Mouse (Mus musculus): ENCODE measurements at regions not wholly inside any gene's neighbourhood (a gene's known extent, or its start where the extent isn't known, plus 50 kb on each side); places are given as distances from the start of the nearest gene placed in this dataset.

DNA sequence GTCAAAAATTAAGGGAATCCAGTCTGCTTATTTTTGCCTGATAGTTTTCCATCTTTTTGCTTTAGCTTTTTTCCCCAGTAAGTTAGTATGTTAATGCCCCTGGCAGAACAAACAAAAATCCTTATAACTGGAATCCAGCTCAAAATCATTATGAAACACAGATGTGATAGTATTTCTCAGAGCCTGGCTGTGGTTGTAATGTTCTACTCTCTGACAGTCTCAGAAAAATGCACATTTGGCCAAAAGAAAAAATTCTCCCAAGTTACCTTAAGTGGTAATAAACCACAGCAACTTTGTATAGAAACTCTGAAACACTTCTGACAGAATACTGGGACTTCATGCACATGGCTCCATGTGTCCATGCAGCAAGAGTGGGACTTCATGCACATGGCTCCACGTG is 193.5 kb upstream of the Rnd3 start:
- no peak for ATAC-seq (replicated peaks; ENCODE audit: poor library complexity)

DNA sequence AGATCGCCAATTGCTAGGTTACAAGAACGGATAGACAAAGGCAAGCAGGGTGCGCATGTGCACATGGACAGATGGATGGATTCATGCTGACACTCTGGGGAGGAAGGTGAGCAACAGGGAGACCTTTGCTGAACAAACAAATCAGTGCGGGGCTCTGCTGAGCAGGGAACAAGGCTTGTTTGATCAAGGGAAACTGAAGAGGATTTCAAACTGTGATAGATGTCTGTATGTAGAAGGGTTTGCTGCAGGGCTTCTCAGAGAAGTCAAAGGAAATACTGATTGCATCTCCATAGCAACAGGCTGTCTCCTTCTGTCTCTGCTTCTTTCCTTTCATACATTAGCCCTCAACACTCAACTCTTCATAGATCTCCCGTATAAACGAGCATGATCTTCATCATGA is 185.5 kb upstream of the Rnd3 start:
- no peak for ATAC-seq (replicated peaks; ENCODE audit: poor library complexity)

DNA sequence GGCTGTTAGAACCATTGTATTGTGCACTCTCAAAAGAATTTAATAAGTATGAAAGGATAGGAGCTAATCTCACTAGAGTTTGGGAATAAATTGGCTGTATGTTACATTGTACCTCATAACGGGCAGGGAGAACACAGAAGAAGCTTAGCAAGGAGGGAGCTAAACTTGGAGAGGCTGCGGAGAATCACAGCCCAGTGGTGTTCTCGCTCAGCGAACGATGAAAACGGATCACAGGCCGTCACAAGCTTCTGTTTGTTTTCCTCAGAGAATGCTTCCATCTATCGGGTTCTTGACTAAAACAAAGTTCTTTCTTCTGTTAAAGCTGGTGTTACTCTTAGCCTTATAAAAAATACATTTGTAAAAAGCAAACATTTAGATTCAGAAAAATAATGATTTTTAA is 178.2 kb upstream of the Rnd3 start:
- ATAC-seq (replicated peaks; ENCODE audit: poor library complexity), result no peak

DNA sequence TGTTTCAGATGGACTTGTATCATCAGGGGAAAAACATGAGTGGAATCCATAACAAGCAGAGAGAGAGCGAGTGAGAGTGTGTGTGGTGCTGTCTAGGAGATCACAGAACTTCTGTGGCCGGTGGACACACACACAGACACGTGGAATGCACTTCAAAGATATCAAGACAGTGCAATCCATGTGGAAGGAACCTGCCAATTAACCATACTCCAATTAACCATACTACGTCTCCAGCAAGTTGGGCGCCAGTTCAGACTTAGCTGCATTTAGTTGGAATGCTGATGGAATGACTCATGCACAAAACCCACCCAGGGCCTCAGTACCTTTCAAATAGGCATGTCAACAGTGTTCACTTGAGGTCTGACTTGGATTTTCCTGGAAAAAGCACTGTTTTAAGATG is 172.8 kb upstream of the Rnd3 start:
- no peak for ATAC-seq (replicated peaks; ENCODE audit: poor library complexity)

DNA sequence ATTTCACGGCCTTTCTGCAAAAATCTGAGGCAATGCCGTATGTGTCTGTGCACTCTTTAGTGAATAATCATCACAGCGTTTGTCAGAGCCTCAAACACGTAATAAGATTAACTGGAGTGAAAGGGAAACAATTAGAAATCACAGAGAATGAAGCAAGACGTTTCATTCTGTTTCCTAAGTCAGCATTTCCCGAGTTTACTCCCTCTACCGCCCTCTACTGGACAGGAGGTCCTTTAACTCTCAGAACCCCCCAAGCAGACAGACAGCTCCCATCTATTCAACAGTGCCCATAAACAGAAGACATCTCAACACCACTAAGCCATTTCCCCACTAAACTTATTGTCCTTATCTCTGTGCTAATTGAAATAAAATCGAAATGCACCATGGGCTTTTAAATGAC is 167.5 kb upstream of the Rnd3 start:
- ATAC-seq (replicated peaks; ENCODE audit: poor library complexity), result no peak

DNA sequence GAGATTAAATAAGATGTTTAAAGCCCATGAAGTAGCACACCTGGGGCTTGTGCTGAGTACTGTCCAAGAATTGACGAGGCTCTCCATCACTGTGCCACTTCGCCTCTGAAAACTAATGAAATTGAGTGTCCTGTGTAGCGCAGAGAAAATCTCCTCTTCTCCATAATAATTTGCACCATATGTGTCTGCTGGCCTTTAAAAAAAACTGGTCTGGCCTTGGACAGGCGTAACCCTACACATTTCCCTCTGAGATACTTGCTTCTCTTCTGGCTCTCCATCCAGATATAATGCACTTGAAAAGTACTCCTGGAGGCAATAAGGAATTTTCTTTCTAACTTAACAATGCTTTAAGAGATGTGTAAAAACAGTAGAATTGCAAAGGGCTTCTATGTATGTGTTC is 164.5 kb upstream of the Rnd3 start:
- ATAC-seq (replicated peaks; ENCODE audit: poor library complexity), result no peak

DNA sequence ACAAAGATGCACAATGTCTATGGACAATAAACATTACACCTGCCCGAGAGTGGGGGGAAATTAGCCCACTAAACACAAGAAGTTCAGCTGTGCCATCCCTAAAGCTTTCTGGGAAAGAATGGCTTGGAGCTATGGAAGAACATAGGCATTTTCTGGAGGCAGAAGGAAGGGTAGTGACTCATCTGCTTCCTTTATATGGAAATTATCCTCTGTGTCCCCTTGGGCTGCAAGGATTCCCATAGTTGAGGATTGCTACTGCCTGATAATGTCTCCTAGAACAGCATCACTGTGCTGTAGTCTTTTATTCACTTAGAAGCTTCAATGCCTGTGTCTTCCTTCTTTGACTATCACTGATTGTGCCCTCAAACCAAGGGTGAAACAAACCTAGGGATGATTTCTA is 157.3 kb upstream of the Rnd3 start:
- ATAC-seq (replicated peaks; ENCODE audit: poor library complexity), result no peak

DNA sequence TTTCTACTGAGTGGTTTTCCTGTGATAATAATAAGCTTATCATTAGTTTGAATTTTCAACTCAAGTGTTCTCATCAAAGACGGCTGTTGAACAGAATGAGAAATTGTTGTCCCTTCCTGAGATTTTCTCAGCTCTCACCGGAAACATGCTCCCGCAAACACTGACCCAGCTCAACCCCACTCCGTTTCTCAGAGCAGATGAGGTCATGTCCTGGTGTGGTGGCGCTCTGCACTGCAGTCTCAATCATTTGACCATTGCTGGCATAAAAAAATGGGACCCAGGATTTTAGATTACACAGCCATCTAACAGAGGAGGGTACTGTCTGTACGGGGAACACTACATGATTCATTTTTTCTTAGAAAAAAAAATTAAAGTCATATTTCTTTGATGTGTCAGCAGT is 156.5 kb upstream of the Rnd3 start:
- peak; percentile 73 for ATAC-seq (replicated peaks; ENCODE audit: poor library complexity)

DNA sequence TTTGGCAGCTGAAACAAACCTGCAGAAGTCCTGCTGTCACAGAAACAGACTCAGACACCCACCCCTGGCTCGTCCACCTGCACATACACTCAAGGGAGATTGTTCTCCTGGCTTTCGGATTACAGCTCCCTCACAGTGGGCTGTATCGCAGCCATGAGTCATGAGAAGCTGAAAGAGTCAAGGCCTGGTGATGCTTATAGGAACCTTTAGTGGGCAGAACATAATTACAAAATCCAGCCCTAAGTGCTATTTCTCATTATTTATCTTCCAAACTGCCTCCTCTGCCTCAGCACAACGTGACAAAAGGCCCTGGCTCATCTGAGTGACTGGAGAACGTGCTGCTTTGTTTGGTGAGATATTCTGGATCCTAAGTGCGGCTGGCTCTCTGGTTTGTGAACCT is 155.8 kb upstream of the Rnd3 start:
- no peak for ATAC-seq (replicated peaks; ENCODE audit: poor library complexity)

DNA sequence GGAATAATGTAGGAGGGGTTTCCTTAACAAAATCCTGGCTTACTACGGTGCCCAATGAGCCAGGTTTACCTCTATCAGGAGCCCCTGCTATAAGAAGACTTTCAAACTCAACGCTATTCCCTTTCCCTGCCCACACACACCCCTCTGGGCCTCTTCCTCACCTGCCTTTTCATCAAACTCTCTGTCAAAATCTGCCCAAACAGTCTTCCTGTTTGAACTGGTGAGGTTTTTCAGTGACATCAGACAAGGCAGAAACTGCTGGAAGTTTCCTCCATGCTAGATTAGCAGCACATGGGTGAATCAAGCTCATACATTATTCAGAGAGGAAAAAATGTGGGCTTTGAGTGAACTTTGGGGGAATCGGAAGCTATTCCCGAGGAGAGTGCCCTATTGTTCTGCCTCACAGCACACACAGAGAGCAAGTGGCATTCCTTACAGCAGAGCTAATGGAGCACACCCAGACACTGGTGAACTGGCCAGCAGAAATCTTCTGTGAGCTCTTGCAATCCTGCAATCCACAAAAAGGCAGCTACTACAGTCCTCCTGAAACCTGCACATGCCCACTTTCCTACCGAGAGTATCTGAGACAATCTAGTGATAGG is 141.8 kb upstream of the Rnd3 start:
- no peak for ATAC-seq (replicated peaks; ENCODE audit: poor library complexity)

DNA sequence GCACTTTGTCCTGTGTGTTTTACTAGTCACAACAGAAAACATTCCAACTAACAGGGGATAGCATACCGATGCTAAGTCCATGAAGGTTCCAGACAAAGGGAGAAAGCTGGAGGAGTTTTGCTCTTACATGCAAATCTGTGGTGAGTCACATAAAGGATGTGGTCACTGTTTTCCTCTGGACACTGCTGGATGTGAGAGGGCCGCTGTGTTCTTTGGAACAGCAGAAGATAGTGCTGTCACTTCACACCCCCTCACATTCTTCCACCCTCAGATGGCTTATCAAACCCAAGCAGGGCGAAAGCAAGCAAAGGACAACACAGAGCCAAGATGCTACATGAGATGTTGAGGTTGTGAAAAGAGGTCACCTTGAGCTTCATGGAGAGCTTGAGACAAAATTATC is 139.8 kb upstream of the Rnd3 start:
- ATAC-seq (replicated peaks; ENCODE audit: poor library complexity), result no peak

DNA sequence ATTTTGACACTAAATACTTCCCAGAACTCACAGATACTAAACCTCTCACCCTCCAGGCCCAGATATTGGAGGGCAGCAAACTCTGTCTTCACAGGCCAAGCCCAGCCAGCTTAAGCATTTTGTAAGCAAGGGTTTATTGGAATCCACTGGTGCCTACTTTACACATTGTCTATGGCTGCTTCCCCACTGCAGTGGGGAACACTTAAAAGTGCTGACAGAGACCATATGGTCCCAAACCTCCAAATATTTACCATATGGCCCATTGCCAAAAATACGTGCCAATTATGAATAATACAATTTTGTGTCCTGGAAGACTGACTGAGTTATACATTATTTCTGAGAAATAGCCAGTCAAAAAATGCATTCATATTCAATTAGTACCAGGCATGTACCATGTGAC is 136.7 kb upstream of the Rnd3 start:
- ATAC-seq (replicated peaks; ENCODE audit: poor library complexity), result no peak

DNA sequence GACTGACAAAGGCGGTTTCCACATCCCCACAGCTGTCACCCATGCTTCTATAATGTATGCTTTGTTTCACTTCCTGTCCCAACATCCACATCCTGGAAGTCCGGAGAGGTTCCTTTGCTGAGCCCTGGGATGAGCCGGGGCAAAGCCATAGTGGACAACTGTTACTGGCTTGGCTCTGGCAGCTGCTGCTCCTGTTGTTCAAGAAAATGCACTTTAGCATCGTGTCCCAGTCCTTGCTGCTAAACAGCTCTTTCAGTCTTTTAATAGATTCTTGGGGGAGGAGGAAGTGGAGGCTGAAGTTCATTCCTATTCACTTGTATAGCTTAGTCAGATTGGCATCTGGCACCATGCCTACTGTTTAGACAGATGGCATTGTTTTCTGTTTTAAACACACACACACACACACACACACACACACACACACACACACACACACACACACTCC is 135.9 kb upstream of the Rnd3 start:
- ATAC-seq (replicated peaks; ENCODE audit: poor library complexity), result peak; percentile 85

DNA sequence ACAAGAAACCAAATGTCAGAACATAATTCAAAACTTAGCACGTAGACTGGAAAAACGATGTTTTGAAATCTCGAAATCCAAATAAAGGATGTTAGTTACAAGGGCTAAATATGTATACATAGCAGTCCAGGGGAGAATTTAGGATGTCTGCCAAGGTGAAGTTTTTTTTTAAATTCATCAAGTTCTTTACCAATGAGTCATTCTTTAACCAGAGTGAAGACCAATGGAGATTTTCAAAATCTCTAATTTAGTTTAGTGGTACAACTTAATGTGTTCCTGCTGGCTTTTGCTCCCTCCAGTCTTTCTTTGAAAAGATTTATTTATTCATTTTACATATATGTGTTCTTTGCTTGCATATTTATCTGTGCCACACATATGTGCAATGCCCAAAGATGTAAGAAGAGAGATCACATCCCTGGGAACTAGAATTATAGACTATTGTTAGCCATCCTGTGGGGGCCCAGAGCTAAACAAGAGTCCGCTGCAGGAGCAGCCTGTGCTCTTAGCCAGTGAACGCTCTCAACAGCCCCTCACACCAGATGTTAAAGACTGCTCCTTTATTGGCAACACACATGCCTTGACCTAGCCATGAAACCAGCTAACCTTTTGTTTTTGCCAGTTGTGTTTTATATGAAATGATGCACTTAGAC is 130.6 kb upstream of the Rnd3 start:
- ATAC-seq (replicated peaks; ENCODE audit: poor library complexity), result no peak

DNA sequence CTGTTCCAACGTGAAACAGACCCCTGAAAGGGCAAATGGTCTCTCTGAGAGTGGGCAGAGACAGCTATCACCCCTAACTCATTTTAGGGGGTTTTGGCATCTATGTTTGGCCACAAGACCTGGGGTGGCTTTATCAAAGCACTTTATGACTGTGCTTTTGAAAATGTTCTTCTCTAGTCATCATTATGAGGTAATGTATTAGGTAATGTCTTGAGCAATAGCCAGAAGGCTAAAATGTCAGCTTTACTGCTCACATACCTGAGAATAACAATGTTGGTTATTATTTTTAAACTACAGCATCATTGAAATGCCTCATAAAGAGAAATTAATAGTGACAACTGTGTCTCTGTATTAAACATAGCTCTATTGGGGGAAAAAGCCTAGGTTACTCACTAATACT is 129.9 kb upstream of the Rnd3 start:
- ATAC-seq (replicated peaks; ENCODE audit: poor library complexity), result no peak

DNA sequence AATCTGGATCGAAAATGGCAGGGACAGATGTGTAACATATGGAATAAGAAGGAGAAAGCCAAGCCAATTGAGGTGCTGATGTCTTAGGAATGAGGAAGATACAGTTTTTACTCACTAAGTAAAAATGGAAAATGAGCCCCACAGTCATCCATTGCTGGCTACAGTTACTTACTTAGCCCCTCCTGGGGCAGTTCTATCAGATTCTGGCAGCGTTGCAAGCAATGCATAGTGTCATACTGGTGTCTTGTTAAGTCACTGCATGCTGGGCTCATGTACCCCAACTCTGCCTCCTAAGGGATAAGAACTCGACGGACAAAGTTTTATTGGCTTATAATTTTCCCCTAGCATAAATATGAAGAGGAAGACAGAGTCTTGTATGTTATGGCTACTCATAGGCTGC is 129.4 kb upstream of the Rnd3 start:
- no peak for ATAC-seq (replicated peaks; ENCODE audit: poor library complexity)

DNA sequence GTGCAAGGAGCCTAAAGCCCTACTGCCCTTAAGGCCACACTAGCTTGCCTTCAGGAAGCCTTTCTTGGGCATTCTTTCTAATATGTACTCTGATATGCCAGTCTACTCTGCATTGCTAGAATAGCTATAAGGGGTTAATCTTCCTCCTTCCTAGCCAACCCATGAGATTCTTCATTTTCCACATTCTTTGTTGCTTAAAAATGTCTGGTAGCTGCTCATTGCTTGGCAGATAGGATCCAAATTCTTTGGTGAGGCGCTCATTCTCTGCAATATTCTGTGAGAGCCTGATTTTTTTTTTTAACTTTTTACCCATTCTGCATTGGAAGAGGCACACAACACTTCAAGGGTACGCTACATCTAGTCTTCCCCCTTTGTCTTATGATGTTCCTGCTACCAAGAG is 127.7 kb upstream of the Rnd3 start:
- ATAC-seq (replicated peaks; ENCODE audit: poor library complexity), result no peak

DNA sequence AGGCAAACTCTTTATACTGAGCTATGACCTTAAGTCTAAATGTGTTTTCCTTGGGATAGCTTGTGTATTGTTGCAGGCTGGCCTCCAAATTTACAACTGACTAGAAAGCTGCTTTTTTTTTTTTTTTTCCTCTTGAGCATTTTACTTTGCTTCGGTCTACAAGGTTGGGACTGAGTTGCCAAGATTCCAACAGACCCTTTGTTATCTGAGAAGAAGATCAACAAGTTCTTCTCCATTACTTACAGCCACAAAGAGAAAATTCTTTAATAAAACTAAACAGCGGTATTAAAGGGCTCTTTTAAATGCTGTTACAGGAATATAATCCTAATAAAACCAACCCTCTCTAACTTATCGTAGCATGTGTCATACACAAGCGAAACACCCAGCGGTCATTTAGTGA is 124.4 kb upstream of the Rnd3 start:
- peak; percentile 44; the same call in 1 of the 2 replicates for ATAC-seq (replicated peaks; ENCODE audit: poor library complexity)

DNA sequence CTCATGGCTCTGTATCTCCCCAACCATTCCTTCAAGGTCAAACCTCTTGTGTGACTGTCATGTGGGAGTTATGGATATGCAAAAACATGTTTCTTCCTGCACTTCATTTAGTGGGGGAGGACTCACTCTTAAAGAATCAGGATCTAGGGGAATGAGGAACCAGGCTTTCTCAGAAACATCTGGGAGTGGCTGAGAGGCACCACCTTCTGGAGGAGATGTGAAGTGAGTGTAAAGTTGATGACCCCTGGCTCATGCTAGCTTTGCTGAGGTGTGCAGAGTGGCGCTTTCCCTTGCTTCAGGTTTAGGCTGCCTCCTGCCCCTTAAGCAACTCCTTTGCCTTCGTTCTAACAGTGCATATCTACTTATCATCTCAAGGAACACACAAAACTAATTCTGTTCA is 119.6 kb upstream of the Rnd3 start:
- peak; percentile 64 for ATAC-seq (replicated peaks; ENCODE audit: poor library complexity)

DNA sequence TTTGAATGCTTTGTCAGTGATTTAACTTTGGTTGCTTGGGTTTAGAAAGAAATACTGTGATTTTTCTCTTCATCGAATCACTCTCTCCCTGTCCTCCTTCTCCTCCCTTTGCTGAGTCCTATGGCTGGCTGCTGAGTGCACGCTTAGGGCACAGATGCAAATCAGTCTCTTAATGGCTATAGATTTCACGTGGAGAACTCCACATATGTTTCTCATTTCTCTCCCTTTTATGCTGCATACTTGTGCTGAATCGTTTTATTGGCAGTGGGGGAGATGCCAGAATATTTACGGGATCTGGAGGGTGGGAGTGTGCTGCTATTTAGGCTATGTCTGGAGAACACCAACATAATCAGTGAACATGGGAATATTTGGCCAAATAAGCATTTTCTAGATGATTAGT is 118.8 kb upstream of the Rnd3 start:
- no peak for ATAC-seq (replicated peaks; ENCODE audit: poor library complexity)

DNA sequence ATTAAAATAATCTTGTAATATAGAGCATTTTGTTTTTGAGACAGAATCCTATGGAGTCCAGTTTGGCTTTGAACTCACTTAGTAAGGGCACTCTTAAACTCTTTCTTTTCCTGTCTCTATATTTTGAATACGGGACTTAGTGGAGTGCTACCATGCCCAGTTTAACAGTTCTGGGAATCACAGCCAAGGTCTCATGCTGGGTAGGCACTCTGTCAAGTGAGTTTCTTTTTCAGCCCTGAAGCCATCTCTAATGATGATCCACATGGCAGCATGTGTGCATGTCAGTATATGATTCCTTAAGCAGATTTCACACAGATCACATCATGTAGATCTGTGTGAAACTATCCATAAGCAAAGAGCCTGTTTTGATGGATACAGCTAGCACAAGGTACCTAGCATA is 113.6 kb upstream of the Rnd3 start:
- ATAC-seq (replicated peaks; ENCODE audit: poor library complexity), result no peak

DNA sequence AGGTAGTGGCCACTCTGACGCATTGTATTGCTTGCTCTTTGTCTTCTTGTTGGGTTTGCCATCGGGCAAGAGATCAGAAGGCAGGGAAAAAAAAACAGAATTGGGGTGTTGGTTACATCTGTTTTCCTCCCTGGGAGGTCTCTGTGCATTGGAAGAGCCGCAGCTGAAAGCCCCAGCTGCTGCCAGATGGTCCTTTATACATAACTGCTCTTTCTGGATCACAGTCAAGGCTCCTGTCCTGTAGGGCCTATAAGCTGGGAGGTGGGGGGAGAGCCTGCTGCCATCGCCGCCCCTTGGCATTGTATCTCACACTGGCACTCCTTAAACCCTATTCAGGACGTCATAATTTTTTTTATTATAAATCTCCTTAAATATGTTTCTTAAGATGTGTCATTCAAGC is 101.9 kb upstream of the Rnd3 start:
- no peak for ATAC-seq (replicated peaks; ENCODE audit: poor library complexity)

DNA sequence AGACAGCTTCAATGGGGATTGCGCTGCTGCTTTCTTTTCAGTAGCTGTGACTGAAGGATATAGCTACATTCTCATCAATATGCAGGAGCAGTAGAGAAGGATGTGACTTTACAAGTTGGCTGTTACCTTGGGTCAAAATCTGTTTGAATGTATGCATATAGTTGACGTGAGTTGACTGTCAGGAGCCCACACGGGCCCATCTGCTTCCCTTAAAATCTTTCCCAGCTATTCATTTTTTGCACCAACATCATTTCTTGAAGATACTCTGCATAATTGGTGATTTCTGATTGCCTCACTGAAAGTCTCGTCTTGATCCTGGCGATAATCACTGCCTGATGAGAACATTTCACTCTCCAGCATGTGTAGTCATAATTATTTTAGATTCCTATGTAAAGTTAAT is 92.7 kb upstream of the Rnd3 start:
- ATAC-seq (replicated peaks; ENCODE audit: poor library complexity), result no peak
